Mouse (Mus musculus): ENCODE data around the gene Ehbp1.

Ehbp1 gene

DNA sequence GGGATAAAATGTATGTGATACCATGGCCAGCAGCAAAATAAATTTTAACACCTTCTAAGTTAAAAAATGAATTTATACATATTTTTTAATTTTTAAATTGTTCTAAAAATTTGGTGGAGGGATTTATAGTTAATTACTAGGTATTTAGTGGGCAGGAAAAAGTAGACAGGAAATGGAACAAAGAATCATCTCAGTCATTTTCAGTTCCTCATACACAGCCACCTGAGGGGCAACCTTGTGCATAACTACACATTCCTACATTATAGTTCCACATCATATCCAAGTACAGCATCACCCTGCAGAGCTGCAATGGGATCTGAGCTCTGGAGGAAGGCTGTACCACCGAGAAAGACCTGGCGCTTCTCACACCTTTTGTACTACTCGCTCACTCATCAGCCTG is 373.2 kb downstream of the Ehbp1 start:
- no peak for DNase-seq (ENCODE audit: low spot score in 2 of 2)

Measured in frontal cortex, postnatal 36 days (tissue).